Mouse (Mus musculus) liver, embryonic 12.5 days (tissue): ENCODE data around the gene Crtap. TPM values are rescaled to one million over a fixed set of nuclear protein-coding genes. Genes with fewer than 3 reads are reported as not detected.

Experiments
- ATAC-seq: fragments of 200-750 bp; cut with Nextera tagmentation; 2 replicates; pipeline ENCODE4 v1.8.0; 2017; ENCODE audit warnings: moderate number of reproducible peaks, mild to moderate bottlenecking, moderate library complexity
- H3K27ac ChIP-seq: fragments of 300-500 bp; sonication (generic); 2 replicates; pipeline ENCODE4 v1.5.1; 2016; ENCODE audit warnings: mild to moderate bottlenecking
- H3K27me3 ChIP-seq: fragments of 300-500 bp; sonication (generic); replicated peaks from 2 replicates; pipeline ENCODE4 v1.6.1; 2016; ENCODE audit warnings: mild to moderate bottlenecking, moderate library complexity
- H3K36me3 ChIP-seq: fragments of 300-500 bp; sonication (generic); 2 replicates; pipeline ENCODE4 v1.6.1; 2016; ENCODE audit warnings: mild to moderate bottlenecking, moderate library complexity
- H3K4me1 ChIP-seq: fragments of 300-500 bp; sonication (generic); 2 replicates; pipeline ENCODE4 v1.6.1; 2016
- H3K4me2 ChIP-seq: fragments of 300-500 bp; sonication (generic); 2 replicates; pipeline ENCODE4 v1.6.1; 2016; ENCODE audit warnings: mild to moderate bottlenecking, moderate library complexity
- H3K4me3 ChIP-seq: fragments of 300-500 bp; sonication (generic); 2 replicates; pipeline ENCODE4 v1.5.1; 2016; ENCODE audit warnings: mild to moderate bottlenecking, moderate library complexity
- H3K9ac ChIP-seq: fragments of 300-500 bp; sonication (generic); 2 replicates; pipeline ENCODE4 v1.6.1; 2016; ENCODE audit warnings: mild to moderate bottlenecking, moderate library complexity
- H3K9me3 ChIP-seq: fragments of 300-500 bp; sonication (generic); replicated peaks from 2 replicates; pipeline ENCODE4 v1.6.1; 2016; ENCODE audit warnings: mild to moderate bottlenecking, moderate library complexity
- WGBS: fragments of 180-500 bp; shearing (Covaris S2); methylation state at CpG from one replicate; pipeline ENCODE4 v1.1.7; 2016; ENCODE audit not compliant: insufficient replicate concordance; 5-methylcytosine and 5-hydroxymethylcytosine counted together
- polyA plus RNA-seq: library from polyadenylated mRNA; unstranded; fragments of >200 nt; fragmentation: Nextera tagmentation; extraction: Ambion mirVana; gene quantifications from 2 replicates; pipeline ENCODE4 v1.2.1, GENCODE M21; 2016

Crtap gene
- 33.2 and 33.8 TPM in 2 replicates for polyA plus RNA-seq

GRCm38 (mm10) chr9:114389905-114390748 lies at the start of gene Crtap:
TSS of gene Crtap (minus strand) at chr9:114390675.
- Histone ChIP-seq H3K27ac (peak within 1 kb of the TSS; percentile 81), H3K27me3 (no peaks in the 10 kb centered on the region), H3K9me3 (no peaks in the 10 kb centered on the region), H3K4me1 (peaks cover 43% of the 10 kb centered on the region), H3K4me2 (peak within 1 kb of the TSS; percentile 99), H3K4me3 (peak within 1 kb of the TSS; percentile 78), H3K36me3 (peaks cover 9% of the 10 kb centered on the region), H3K9ac (peak within 1 kb of the TSS; percentile 82)
- WGBS = 1% methylated on average over 96 of the region's 96 CpGs
- ATAC-seq = peak; percentile 82

DNA sequence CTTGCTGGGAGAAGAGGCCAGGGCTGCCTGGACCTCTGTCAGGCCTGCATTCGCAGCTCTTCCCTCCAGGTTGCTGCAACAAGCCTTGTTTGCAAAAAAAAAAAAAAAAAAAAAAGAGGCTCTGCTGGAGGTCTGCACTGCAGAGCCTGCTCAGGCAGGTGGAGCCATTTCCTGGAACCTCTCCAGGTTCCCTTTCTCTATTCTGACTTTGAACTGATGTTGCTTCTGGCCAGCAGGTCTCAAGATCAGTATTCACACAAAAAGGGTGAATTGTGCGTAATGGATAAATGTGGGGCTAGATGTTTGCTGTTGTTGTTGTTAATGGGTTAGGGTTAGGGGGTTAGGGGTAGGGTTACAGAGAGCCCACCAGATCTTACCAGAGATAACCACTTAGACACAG lies 45.2 kb upstream of the Crtap start:
- Histone ChIP-seq H3K4me3 (no peak overlapping the region), H3K27ac (no peak overlapping the region), H3K9me3 (no peaks in the 10 kb centered on the region), H3K27me3 (no peaks in the 10 kb centered on the region), H3K4me2 (no peak overlapping the region), H3K36me3 (peaks cover 12% of the 10 kb centered on the region), H3K4me1 (0 out of 2 replicates have a peak, but pooled peaks cover 7% of the 10 kb centered on the region), H3K9ac (no peak overlapping the region)
- 66% methylated on average over 2 of the region's 2 CpGs for WGBS
- ATAC-seq = no peak

GRCm38 (mm10) chr9:114428103-114428834 lies 37.8 kb upstream of the Crtap start:
- WGBS = 55% methylated on average over 12 of the region's 12 CpGs
- Histone ChIP-seq H3K36me3 (peaks cover 26% of the 10 kb centered on the region), H3K27me3 (no peaks in the 10 kb centered on the region), H3K4me3 (no peak overlapping the region), H3K4me2 (no peak overlapping the region), H3K4me1 (peaks cover 9% of the 10 kb centered on the region), H3K27ac (no peak overlapping the region), H3K9me3 (peaks cover 10% of the 10 kb centered on the region), H3K9ac (no peak overlapping the region)
- ATAC-seq = peak; percentile 50

- no peak overlapping the region for H3K27ac ChIP-seq
- ATAC-seq = no peak
- no peaks in the 10 kb centered on the region for H3K27me3 ChIP-seq
- 78% methylated on average over 8 of the region's 8 CpGs for WGBS
- H3K9me3 ChIP-seq = peaks cover 10% of the 10 kb centered on the region
- H3K4me1 ChIP-seq = peaks cover 9% of the 10 kb centered on the region
- no peak overlapping the region for H3K9ac ChIP-seq
- H3K36me3 ChIP-seq = peaks cover 26% of the 10 kb centered on the region
- no peak overlapping the region for H3K4me3 ChIP-seq
- H3K4me2 ChIP-seq = no peak overlapping the region
Observed at GRCm38 (mm10) chr9:114427425-114427824, 37.0 kb upstream of the Crtap start.

DNA sequence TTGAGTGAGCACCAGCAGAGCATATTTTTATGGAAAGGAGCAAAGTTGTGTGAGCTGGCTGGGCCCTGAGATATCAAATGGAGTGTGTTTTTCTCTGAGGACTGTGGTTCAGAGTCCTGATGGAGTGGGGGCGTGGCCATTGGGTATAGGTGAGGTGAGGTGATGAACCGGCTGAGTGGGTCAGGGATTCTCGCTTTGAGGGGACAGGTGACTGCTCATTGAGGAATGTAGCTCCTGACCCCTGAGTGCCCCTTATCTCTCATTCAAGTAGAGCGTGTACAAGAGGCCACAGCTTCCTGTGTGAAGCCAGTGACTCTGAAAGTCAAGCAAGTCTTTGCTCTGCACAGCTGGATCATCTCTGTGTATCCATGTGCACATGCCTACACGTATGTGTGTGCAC lies 35.7 kb upstream of the Crtap start:
- WGBS = 71% methylated on average over 5 of the region's 5 CpGs
- Histone ChIP-seq H3K4me2 (no peak overlapping the region), H3K27me3 (no peaks in the 10 kb centered on the region), H3K9me3 (peaks cover 10% of the 10 kb centered on the region), H3K36me3 (peaks cover 27% of the 10 kb centered on the region), H3K9ac (no peak overlapping the region), H3K27ac (no peak overlapping the region), H3K4me3 (no peak overlapping the region), H3K4me1 (peaks cover 9% of the 10 kb centered on the region)
- no peak for ATAC-seq

- no peaks in the 10 kb centered on the region for H3K27me3 ChIP-seq
- H3K9ac ChIP-seq = no peak overlapping the region
- 83% methylated on average over 5 of the region's 5 CpGs for WGBS
Observed at GRCm38 (mm10) chr9:114425576-114425975, 35.1 kb upstream of the Crtap start.

GRCm38 (mm10) chr9:114421797-114422196 lies 31.3 kb upstream of the Crtap start:
- Histone ChIP-seq H3K9ac (no peak overlapping the region), H3K27me3 (no peaks in the 10 kb centered on the region), H3K4me3 (no peak overlapping the region), H3K36me3 (peaks cover 29% of the 10 kb centered on the region), H3K4me1 (peaks cover 9% of the 10 kb centered on the region; the same call in 1 of the 2 replicates), H3K4me2 (no peak overlapping the region), H3K27ac (no peak overlapping the region), H3K9me3 (peaks cover 10% of the 10 kb centered on the region)
- WGBS = 78% methylated on average over 7 of the region's 7 CpGs
- no peak for ATAC-seq

More at GRCm38 (mm10) chr9:114425576-114425975, 35.1 kb upstream of the Crtap start:
- Histone ChIP-seq H3K27ac (no peak overlapping the region), H3K36me3 (peaks cover 29% of the 10 kb centered on the region), H3K9me3 (peaks cover 10% of the 10 kb centered on the region), H3K4me3 (no peak overlapping the region), H3K4me1 (peaks cover 9% of the 10 kb centered on the region), H3K4me2 (no peak overlapping the region)
- ATAC-seq = no peak

DNA sequence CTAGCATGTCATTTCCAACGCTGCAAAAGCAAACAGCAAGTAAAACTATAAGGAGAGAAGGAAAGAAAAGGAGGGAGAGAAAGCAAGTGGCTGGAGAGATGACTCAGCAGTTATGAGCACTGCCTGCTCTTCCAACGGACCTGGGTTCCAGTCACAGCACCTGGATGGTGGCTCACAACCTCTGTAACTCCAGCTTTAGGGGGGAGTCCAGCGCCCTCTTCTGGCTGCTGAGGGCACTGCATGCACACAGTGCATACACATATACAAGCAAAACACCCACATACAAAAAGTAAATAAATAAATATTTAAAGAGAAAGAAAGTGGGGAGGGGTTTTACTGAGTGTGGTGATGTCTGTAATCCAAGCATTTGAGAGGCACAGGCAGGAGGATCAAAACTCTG lies 30.6 kb upstream of the Crtap start:
- no peak overlapping the region for H3K4me2 ChIP-seq
- no peaks in the 10 kb centered on the region for H3K27me3 ChIP-seq
- no peak overlapping the region for H3K9ac ChIP-seq
- H3K27ac ChIP-seq = no peak overlapping the region
- WGBS = 65% methylated on average over 3 of the region's 3 CpGs
- peaks cover 9% of the 10 kb centered on the region; the same call in 1 of the 2 replicates for H3K4me1 ChIP-seq
- no peak overlapping the region for H3K4me3 ChIP-seq
- ATAC-seq = no peak
- peaks cover 26% of the 10 kb centered on the region for H3K36me3 ChIP-seq
- peaks cover 10% of the 10 kb centered on the region for H3K9me3 ChIP-seq

DNA sequence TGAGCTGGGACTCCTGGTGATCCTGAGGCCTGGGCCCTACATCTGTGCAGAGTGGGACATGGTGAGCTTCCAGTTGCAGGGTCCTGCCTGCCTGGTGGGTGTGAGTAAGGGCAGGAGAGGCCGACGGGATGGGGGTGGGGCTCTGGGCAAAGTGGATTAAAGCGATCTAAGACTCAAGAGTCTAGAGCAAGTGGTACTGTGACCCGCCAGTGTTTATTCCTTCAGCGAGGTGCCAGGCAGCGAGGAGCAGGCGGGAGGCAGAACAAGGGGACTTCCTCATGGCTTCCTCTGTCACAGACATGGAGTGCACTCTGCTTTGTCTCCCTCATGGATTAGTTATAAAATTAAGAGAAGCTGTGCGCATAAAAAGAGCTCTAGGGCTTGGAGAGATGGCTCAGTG lies 30.0 kb upstream of the Crtap start:
- no peak overlapping the region for H3K4me2 ChIP-seq
- no peak for ATAC-seq

DNA sequence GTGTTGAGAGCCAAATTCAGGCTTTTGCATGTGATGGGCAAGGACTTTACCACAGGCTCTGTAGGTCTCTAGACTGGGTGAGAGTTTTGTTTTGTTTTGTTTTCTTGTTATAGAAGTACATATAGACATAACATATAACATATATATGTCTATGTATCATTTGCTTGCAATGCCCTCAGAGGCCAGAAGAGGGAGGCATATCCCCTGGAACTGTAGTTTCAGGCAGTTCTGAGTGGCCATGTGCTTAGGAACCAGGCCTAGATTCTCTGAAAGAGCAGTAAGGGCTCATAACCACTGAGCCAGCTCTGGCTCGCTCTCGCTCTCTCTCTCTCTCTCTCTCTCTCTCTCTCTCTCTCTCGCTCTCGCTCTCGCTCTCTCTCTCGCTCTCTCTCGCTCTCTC lies 27.7 kb upstream of the Crtap start:
- Histone ChIP-seq H3K4me1 (peaks cover 16% of the 10 kb centered on the region), H3K9me3 (no peaks in the 10 kb centered on the region), H3K27ac (no peak overlapping the region), H3K9ac (no peak overlapping the region), H3K36me3 (peaks cover 11% of the 10 kb centered on the region), H3K4me2 (no peak overlapping the region), H3K27me3 (no peaks in the 10 kb centered on the region), H3K4me3 (no peak overlapping the region)
- WGBS = 60% methylated on average over 7 of the region's 7 CpGs
- ATAC-seq = 0 out of 2 replicates have a peak, but pooled peaks have one; percentile 20

More for the DNA sequence above, 30.0 kb upstream of the Crtap start:
- Histone ChIP-seq H3K9ac (no peak overlapping the region), H3K27ac (no peak overlapping the region), H3K36me3 (peaks cover 20% of the 10 kb centered on the region), H3K27me3 (no peaks in the 10 kb centered on the region), H3K4me3 (no peak overlapping the region), H3K9me3 (peaks cover 4% of the 10 kb centered on the region), H3K4me1 (peaks cover 9% of the 10 kb centered on the region; the same call in 1 of the 2 replicates)
- WGBS = 80% methylated on average over 8 of the region's 8 CpGs

- no peak for ATAC-seq
- Histone ChIP-seq H3K9me3 (0 out of 2 replicates have a peak, but pooled peaks cover under 1% of the 10 kb centered on the region), H3K4me2 (no peak overlapping the region), H3K4me1 (peaks cover 16% of the 10 kb centered on the region), H3K4me3 (no peak overlapping the region), H3K27ac (no peak overlapping the region), H3K27me3 (no peaks in the 10 kb centered on the region), H3K36me3 (peaks cover 16% of the 10 kb centered on the region), H3K9ac (no peak overlapping the region)
- 81% methylated on average over 21 of the region's 21 CpGs for WGBS
Observed at GRCm38 (mm10) chr9:114416646-114417517, 26.4 kb upstream of the Crtap start.
